ENCODE assay signal across 24 mouse cellular contexts in the genomic region with DNA sequence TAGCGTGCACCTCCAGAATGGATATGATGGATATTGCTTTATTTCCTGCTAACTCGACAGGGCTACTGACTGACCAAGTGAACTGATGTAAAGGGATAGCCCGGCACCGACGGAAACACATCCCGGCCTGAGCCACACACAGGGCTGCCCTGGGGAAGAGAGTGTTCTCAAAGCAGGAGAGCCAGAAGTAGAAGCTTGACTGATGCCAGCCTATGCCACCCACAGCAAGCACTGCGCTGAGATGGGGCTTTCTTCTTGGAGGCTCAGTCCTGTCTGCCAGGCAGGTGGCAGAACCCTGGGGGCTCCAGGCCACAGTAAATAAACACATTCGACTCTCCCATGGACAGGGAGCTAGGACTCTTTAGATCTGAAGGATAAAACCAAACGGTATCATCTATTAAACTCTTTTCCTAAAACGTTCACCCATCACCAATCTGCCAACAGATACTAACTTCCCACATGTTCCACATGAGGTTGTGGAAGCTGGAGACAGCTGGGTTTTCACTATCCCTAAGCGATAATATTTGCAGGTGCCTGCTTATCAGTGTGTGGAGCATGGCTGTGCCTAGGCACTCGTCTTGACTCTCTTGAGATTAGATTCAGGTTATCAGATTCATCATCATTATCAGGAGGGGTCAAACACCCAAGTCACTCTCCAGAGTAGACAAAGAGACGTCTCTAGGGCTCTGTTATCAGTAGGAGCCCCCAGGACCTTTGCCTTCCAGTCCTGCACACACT.
DNase-seq lines count a peak whose midpoint lies in the region; ATAC-seq and TF ChIP-seq lines count a peak whose summit lies in the region.
"Had no signal": no experiment of that assay in that cellular context is flagged by ENCODE, and none has a peak within 500 bp of the region (broad histone marks: within the 10 kb centered on the region; RNA-seq: fewer than 3 reads in every experiment).

No protein-coding gene starts in this region.

- TF ChIP-seq POLR2A in heart, adult 2 months (IDR thresholded peaks at IDR 0.05; ENCODE audit: insufficient read depth, low read depth, low read length), result no peak

- TF ChIP-seq CTCF in heart, adult 2 months (IDR thresholded peaks at IDR 0.05), result no peak
- no peak for TF ChIP-seq CTCF in left cerebral cortex, adult 2 months (IDR thresholded peaks at IDR 0.05)
- no peak for TF ChIP-seq CTCF in G1E (IDR thresholded peaks at IDR 0.05; ENCODE audit: low read depth, low read length)

- no peaks in the 10 kb centered on the region for H3K79me2 ChIP-seq in heart, adult 2 months (replicated peaks; ENCODE audit: control insufficient read depth, insufficient read depth, low read length)

- no peak overlapping the region for H3K4me3 ChIP-seq in heart, embryonic 10.5 days
- no peak overlapping the region for H3K4me3 ChIP-seq in heart, adult 2 months
- no peak overlapping the region for H3K4me3 ChIP-seq in left cerebral cortex, adult 2 months
- no peak overlapping the region; the same call in 1 of the 2 replicates for H3K4me3 ChIP-seq in G1E (ENCODE audit: low read depth, low read length)
- H3K4me3 ChIP-seq: embryonic facial prominence, embryonic 10.5 days; erythroblast, embryonic 14.5 days; forebrain, embryonic 10.5 days; hindbrain, embryonic 12.5 days had no signal

- H3K4me1 ChIP-seq in heart, embryonic 10.5 days, result peaks cover 44% of the 10 kb centered on the region
- H3K4me1 ChIP-seq in heart, adult 2 months (ENCODE audit: control insufficient read depth, insufficient read depth, low read length), result no peaks in the 10 kb centered on the region
- peaks cover 75% of the 10 kb centered on the region for H3K4me1 ChIP-seq in G1E (ENCODE audit: insufficient read depth, low read depth, low read length)
- H3K4me1 ChIP-seq: hindbrain, embryonic 12.5 days had no signal

- no peaks in the 10 kb centered on the region for H3K27me3 ChIP-seq in heart, embryonic 10.5 days (ENCODE audit: insufficient read depth, poor library complexity, severe bottlenecking)
- no peaks in the 10 kb centered on the region for H3K27me3 ChIP-seq in heart, adult 2 months (ENCODE audit: control insufficient read depth, insufficient read depth, low read length)
- peaks cover 71% of the 10 kb centered on the region for H3K27me3 ChIP-seq in G1E (ENCODE audit: insufficient read depth, low read length)
- H3K27me3 ChIP-seq: hindbrain, embryonic 12.5 days; Patski had no signal

- TF ChIP-seq EP300 in heart, adult 2 months (IDR thresholded peaks at IDR 0.05; ENCODE audit: insufficient read depth, low read depth, low read length), result no peak

- no peaks in the 10 kb centered on the region for H3K9me3 ChIP-seq in heart, embryonic 10.5 days
- H3K9me3 ChIP-seq in G1E (replicated peaks), result no peaks in the 10 kb centered on the region
- H3K9me3 ChIP-seq: embryonic facial prominence, embryonic 10.5 days; forebrain, embryonic 10.5 days; hindbrain, embryonic 12.5 days had no signal

- intact Hi-C loops in heart, adult 2 months (cut with DNase I), result no loop called here
- intact Hi-C loops in left cerebral cortex, adult 2 months (cut with DNase I), result no loop called here
- intact Hi-C loops in left cerebral cortex, postnatal 14 days (cut with DNase I), result loop anchor here (5.0 kb wide), 1 partner anchor 36 kb away; no protein-coding TSS in a partner anchor

- no peaks in the 10 kb centered on the region for H3K36me3 ChIP-seq in heart, embryonic 10.5 days
- H3K36me3 ChIP-seq in heart, adult 2 months (ENCODE audit: control insufficient read depth, insufficient read depth, low read length), result no peaks in the 10 kb centered on the region
- no peaks in the 10 kb centered on the region for H3K36me3 ChIP-seq in G1E (replicated peaks)

- H3K27ac ChIP-seq in heart, embryonic 10.5 days, result 0 out of 2 replicates have a peak overlapping the region, but pooled peaks have one; percentile 36
- H3K27ac ChIP-seq in heart, adult 2 months, result no peak overlapping the region
- peak overlapping the region; percentile 70 for H3K27ac ChIP-seq in left cerebral cortex, adult 2 months
- H3K27ac ChIP-seq: embryonic facial prominence, embryonic 10.5 days; forebrain, embryonic 10.5 days; hindbrain, embryonic 12.5 days; hindbrain, postnatal 0 days had no signal

- no peak for DNase-seq in frontal cortex, postnatal 14 days (ENCODE audit: low spot score in 2 of 2)
- DNase-seq in heart, embryonic 10.5 days (ENCODE audit: low spot score), result no peak
- DNase-seq in heart, adult 2 months, result no peak
- peak in 1 of 2 experiments; percentile 35 for DNase-seq in left cerebral cortex, adult 2 months (ENCODE audit: extremely low spot score in 1 of 2, low spot score in 2 of 2)
- DNase-seq in left cerebral cortex, postnatal 14 days (ENCODE audit: low spot score in 2 of 2), result no peak
- no peak for DNase-seq in G1E (ENCODE audit: low spot score)
- no peak for DNase-seq in cerebellum, adult 11-12 months
- DNase-seq: adrenal gland, postnatal 14 days; B cell, adult 2 months; cerebellum, adult 2 months; cerebellum, postnatal 10 days; gastrocnemius, postnatal 14 days; heart, postnatal 10 days; heart, postnatal 4 days had no signal

- H3K9ac ChIP-seq in heart, adult 2 months (ENCODE audit: low read depth, low read length), result no peak overlapping the region
- H3K9ac ChIP-seq: hindbrain, embryonic 12.5 days had no signal

- WGBS in heart, embryonic 10.5 days, result 54% methylated on average over 13 of the region's 13 CpGs
- 77% methylated on average over 13 of the region's 13 CpGs for WGBS in heart, adult 2 months

- ATAC-seq in frontal cortex, adult (ENCODE audit: low TSS enrichment), result peak; percentile 74
- ATAC-seq in G1E (ENCODE audit: extremely low read depth, insufficient number of reproducible peaks, low FRiP score, poor library complexity, severe bottlenecking), result peak; percentile 71
- ATAC-seq: activated CD4-positive, CD25-positive, alpha-beta regulatory T cell, adult 4 months; CD4-positive, CD25-positive, alpha-beta regulatory T cell, adult 4 months; forebrain, embryonic 14.5 days; hindbrain, postnatal 0 days; Patski had no signal
